Mouse (Mus musculus): Measurements from ENCODE around the gene BC004004. TPM values are rescaled to one million over a fixed set of nuclear protein-coding genes. Genes with fewer than 3 reads are reported as not detected.

The BC004004 gene
- polyA plus RNA-seq, 1 experiment, result 120 TPM

DNA sequence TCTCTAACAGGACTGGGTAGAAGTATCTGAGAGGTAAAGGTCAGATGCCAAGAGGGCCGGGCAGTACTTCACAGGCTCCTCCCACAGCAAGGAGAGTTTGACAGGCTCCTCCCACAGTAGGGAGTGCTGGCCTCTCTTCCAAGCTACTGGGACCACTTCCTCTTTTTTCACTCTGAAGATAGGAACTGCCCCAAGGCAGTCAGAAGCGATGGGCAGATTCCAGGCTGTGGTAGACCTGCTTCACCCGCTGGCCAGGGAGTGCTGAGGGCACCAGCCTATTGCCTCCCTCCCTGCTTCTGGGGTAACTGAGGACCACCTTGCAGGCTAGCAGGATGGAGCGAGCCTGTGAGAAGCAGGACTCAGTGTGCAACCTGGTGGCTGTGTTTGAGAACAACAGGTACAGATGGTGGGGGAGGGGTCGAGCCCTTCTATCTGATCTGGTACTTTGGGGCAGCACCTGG is 92.2 kb downstream of the BC004004 start, which contains the start of gene Fgd2:
TSS of gene Fgd2 (plus strand) at position 154 of the 461 bp plus-strand sequence.
- Histone ChIP-seq H3K4me2 (ENCODE audit: low read depth) (no peak within 1 kb of the TSS), H3K27me3 (ENCODE audit: control insufficient read depth, insufficient read depth, insufficient read length) (no peaks in the 10 kb centered on the region), H3K36me3 (ENCODE audit: control insufficient read depth, insufficient read depth) (no peaks in the 10 kb centered on the region), H3K79me2 (ENCODE audit: control insufficient read depth, insufficient read depth) (no peaks in the 10 kb centered on the region), H3K4me3 (no peak within 1 kb of the TSS), H3ac (ENCODE audit: control insufficient read depth, insufficient read length) (no peak within 1 kb of the TSS)
- TF ChIP-seq MYOG (IDR thresholded peaks at IDR 0.05; ENCODE audit: control insufficient read depth in 1 of 3, insufficient read depth in 1 of 3, insufficient read length in 2 of 3, low read depth in 2 of 3), result no peak
- no peak for TF ChIP-seq TCF12 (IDR thresholded peaks at IDR 0.05; ENCODE audit: insufficient read depth, poor library complexity, severe bottlenecking)
- no peak for TF ChIP-seq E2F4 (IDR thresholded peaks at IDR 0.05; ENCODE audit: insufficient read depth)
- no peak for TF ChIP-seq USF1 (IDR thresholded peaks at IDR 0.05; ENCODE audit: low read depth)
- TF ChIP-seq TCF3 (IDR thresholded peaks at IDR 0.05; ENCODE audit: insufficient read length, low read depth), result no peak
- TF ChIP-seq POLR2AphosphoS2 (IDR thresholded peaks at IDR 0.05; ENCODE audit: insufficient read length, low read depth), result no peak
- TF ChIP-seq MAX (IDR thresholded peaks at IDR 0.05; ENCODE audit: low read depth), result no peak
- TF ChIP-seq CEBPB (IDR thresholded peaks at IDR 0.05; ENCODE audit: insufficient read depth, poor library complexity, severe bottlenecking), result no peak
- no peak for TF ChIP-seq REST (IDR thresholded peaks at IDR 0.05; ENCODE audit: insufficient read depth, insufficient read length)
- no peak for TF ChIP-seq MYOD1 (IDR thresholded peaks at IDR 0.05; ENCODE audit: control insufficient read depth in 1 of 3, insufficient read length in 2 of 3, low read depth in 2 of 3)
- no peak for TF ChIP-seq SRF (IDR thresholded peaks at IDR 0.05; ENCODE audit: control insufficient read depth, insufficient read length, low read depth)
- no peak for TF ChIP-seq POLR2A (IDR thresholded peaks at IDR 0.05; ENCODE audit: insufficient read length, low read depth)

DNA sequence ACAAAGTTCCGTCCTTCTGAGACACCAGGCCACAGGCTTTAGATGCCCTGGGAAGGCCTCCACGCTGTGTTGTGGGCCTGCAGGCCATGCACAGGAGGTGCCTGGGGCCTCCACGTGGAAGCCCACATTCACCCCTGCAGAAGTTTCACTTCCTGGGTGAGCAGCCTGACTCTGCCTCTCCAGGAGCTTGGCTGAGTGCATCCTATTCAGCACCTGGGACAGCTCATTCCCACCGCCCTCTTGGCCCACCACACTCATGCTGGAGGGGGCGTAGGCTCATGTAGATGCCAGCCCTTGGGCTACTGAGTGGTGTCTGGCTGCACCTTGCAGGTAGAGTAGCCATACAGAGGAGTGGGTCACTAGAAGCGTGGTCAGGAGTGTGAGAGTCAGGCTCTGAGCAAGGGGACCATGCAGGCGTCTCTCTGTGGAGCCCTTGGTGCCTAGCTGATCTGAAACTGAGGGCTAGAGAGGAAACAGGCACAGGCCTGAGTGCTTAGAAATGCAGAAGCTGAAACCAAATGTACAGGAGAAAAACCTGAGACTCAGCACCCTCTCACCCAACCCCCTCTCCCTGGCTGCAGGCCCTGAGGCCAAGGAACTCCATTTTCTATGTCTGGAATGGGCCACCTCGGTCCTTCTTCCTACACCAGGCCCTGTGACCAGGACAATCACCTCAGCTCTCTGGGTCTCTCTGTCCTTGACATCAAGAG is 93.5 kb downstream of the BC004004 start:
- Histone ChIP-seq H3K79me2 (ENCODE audit: control insufficient read depth, insufficient read depth) (no peaks in the 10 kb centered on the region), H3K36me3 (ENCODE audit: control insufficient read depth, insufficient read depth) (no peaks in the 10 kb centered on the region), H3K4me2 (ENCODE audit: low read depth) (no peak overlapping the region), H3K27me3 (ENCODE audit: control insufficient read depth, insufficient read depth, insufficient read length) (no peaks in the 10 kb centered on the region), H3ac (ENCODE audit: control insufficient read depth, insufficient read length) (no peak overlapping the region), H3K4me3 (no peak overlapping the region)
- peak; percentile 80 for TF ChIP-seq REST (IDR thresholded peaks at IDR 0.05; ENCODE audit: insufficient read depth, insufficient read length)
- TF ChIP-seq MYOD1 (IDR thresholded peaks at IDR 0.05; ENCODE audit: control insufficient read depth in 1 of 3, insufficient read length in 2 of 3, low read depth in 2 of 3), result no peak

DNA sequence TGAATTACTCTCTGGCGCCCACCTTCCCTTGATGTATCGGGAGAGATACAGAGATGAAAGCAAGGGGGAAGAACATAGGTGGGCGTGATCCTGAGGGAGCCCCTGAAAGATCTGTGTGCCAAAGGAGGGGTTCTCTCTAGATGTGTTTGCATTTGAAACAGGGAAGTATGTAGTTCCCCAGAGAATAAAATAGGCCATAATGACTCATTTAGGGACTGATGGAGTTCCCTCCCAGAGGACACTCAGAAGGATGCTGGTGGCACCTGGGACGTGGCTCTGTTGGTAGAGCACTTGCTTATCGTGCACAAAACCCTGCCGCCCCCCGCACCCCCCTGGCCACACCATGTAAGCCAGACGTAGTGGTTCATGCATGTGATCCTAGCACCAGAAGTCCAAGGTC is 94.5 kb downstream of the BC004004 start:
- H3K27me3 ChIP-seq (ENCODE audit: control insufficient read depth, insufficient read depth, insufficient read length), result peaks cover 2% of the 10 kb centered on the region
- no peak overlapping the region for H3K4me3 ChIP-seq
- H3K4me2 ChIP-seq (ENCODE audit: low read depth), result no peak overlapping the region
- TF ChIP-seq REST (IDR thresholded peaks at IDR 0.05; ENCODE audit: insufficient read depth, insufficient read length) (no peak), MAX (IDR thresholded peaks at IDR 0.05; ENCODE audit: low read depth) (no peak), USF1 (IDR thresholded peaks at IDR 0.05; ENCODE audit: low read depth) (no peak), POLR2A (IDR thresholded peaks at IDR 0.05; ENCODE audit: insufficient read length, low read depth) (no peak), POLR2AphosphoS2 (IDR thresholded peaks at IDR 0.05; ENCODE audit: insufficient read length, low read depth) (no peak), TCF12 (IDR thresholded peaks at IDR 0.05; ENCODE audit: insufficient read depth, poor library complexity, severe bottlenecking) (no peak)
- no peak overlapping the region for H3ac ChIP-seq (ENCODE audit: control insufficient read depth, insufficient read length)
- H3K79me2 ChIP-seq (ENCODE audit: control insufficient read depth, insufficient read depth), result no peaks in the 10 kb centered on the region
- no peaks in the 10 kb centered on the region for H3K36me3 ChIP-seq (ENCODE audit: control insufficient read depth, insufficient read depth)

Other genes starting within 250 kb of the BC004004 start
- gene Srsf3, start 236.2 kb upstream of the BC004004 start, polyA plus RNA-seq (2012; fragmentation: generic; extraction: Trizol), result 98.2 TPM
- gene Cdkn1a, start 177.8 kb upstream of the BC004004 start, polyA plus RNA-seq (2012; fragmentation: generic; extraction: Trizol), result 2,069 TPM
- 6.8 TPM for gene Rab44, start 154.6 kb upstream of the BC004004 start, polyA plus RNA-seq (2012; fragmentation: generic; extraction: Trizol)
- 0.56 TPM for gene Cpne5, start 30.6 kb upstream of the BC004004 start, polyA plus RNA-seq (2012; fragmentation: generic; extraction: Trizol)
- gene Ppil1, start 4.6 kb upstream of the BC004004 start, polyA plus RNA-seq (2012; fragmentation: generic; extraction: Trizol), result 30.1 TPM
- gene Pi16, start 48.9 kb downstream of the BC004004 start, polyA plus RNA-seq (2012; fragmentation: generic; extraction: Trizol), result 7.1 TPM
- 741 TPM for gene Mtch1, start 79.1 kb downstream of the BC004004 start, polyA plus RNA-seq (2012; fragmentation: generic; extraction: Trizol)
- gene Fgd2, start 92.1 kb downstream of the BC004004 start, polyA plus RNA-seq (2012; fragmentation: generic; extraction: Trizol), result 0.54 TPM
- 16.3 TPM for gene Pim1, start 222.0 kb downstream of the BC004004 start, polyA plus RNA-seq (2012; fragmentation: generic; extraction: Trizol)